Mouse (Mus musculus): ENCODE measurements around the gene Ckmt1.
A peak's percentile ranks its signal among the peaks of the same experiment; 100 is the strongest.
"Not testable (repeated sequence)": the region's sequence is repeated elsewhere in the genome, so short reads cannot be mapped to it uniquely, and the experiment has no call there.

Ckmt1 gene

DNA sequence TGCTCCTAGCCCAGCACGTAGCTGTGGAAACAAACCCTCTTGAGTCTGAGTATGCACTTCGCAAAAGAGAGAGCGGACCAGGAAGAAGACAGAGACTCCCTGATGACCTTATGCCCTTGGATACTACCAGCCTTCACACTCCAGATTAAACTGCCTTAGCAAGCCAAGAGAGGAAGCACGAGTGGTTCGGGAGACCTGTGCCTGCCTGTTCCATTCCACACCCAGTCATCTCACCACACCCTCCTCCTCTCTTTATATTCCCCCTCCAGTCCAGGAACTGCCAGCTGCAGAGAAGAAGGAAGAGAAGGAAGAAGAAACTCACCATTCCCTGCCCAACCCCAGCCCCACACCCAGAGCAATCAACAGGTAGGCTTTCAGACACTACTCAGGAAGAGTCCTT, at the start of gene Ckmt1:
Gene Ckmt1, plus strand, starts transcription at position 221 of the 400 bp plus-strand sequence.
- no peak for DNase-seq (ENCODE audit: low read depth, low spot score)

DNA sequence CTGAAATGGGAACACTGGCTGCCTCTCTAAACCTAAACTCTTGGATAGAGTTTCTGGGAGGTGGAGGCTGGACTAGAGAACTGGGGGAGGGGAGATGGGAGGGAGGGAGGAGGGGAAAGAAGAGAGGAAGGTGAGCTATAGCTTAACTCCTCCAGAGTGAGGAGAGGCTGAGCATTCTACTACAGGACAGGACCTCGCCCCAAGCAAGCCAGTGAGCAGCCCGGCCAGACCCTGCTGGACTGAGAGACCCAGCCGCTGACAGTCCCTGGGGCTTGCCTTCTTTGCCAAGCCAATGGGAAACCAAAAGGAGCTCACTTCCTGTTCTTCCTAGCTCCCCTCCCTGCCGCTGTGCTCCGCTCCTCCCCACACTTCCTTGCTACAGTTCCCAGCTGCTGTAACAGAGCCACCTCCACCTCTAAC, 48.5 kb upstream of the Ckmt1 start:
- DNase-seq (ENCODE audit: low read depth, low spot score) = no peak

- no peak for DNase-seq (ENCODE audit: low read depth, low spot score)
These were observed 41.2 kb upstream of the Ckmt1 start for GRCm38 (mm10) chr2:121316278-121316677.

DNA sequence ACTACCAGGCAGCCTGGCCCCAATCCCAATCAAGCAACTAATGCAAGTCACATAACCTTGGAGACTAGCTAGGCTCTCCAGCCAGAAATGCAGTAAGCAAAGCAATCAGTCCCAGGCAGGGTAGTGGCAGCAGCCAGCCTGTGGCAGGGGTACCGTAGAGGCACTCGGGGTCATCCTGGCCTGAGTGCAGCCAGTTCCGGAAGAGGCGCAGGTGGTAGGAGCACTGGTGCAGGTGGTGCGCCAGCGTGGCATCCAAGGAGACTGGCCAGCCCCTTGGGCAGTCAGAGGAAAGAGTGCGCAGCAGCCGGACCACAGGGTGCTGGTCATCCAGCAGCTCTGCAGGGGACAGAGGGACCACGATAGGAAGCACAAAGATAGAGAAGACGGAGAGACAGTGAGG, 34.5 kb upstream of the Ckmt1 start:
- DNase-seq (ENCODE audit: low read depth, low spot score) = no peak

GRCm38 (mm10) chr2:121323693-121324470, 33.6 kb upstream of the Ckmt1 start:
- DNase-seq (ENCODE audit: low read depth, low spot score) = no peak

GRCm38 (mm10) chr2:121329492-121329891, 28.0 kb upstream of the Ckmt1 start:
- no peak for DNase-seq (ENCODE audit: low read depth, low spot score)

DNA sequence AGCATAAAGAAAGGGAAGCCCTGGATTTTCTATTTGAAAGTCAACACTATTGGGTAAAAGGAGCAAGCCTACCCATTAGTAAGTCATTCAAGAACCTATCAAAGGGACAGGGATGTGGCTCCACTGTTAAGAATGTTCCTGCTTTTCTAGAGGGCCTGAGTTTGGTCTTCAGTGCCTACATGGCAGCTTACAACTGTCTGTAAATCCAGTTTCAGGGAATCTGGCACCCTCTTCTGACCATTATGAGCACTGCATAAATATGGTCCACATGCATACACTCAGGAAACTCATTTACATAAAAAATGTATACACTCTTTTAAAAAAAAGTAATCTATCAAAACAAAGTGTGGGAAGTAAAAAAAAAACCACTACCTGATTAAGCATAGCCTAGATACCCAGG, 18.5 kb upstream of the Ckmt1 start:
- DNase-seq (ENCODE audit: low read depth, low spot score) = peak; percentile 39

DNA sequence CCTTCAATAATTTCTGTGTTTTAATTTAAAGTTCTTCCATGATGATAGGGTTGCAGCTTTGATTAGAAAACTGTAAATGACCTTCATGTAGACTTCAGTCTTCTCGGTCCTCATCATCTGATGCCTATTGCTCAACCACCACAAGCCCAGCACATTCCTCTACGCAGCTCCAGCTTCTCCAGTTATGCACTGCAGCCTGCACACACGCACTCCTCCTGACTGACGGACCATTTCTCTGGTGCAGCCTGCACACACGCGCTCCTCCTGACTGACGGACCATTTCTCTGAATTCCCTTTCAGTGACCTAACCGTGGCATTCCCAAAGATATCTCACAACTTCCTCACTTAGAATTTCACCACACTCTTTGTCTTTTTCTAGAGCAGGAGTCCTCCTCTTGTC, 4.4 kb upstream of the Ckmt1 start:
- DNase-seq (ENCODE audit: low read depth, low spot score) = no peak

- no peak for DNase-seq (ENCODE audit: low read depth, low spot score)
These were observed 3.1 kb upstream of the Ckmt1 start for GRCm38 (mm10) chr2:121354378-121354777.

- DNase-seq (ENCODE audit: low read depth, low spot score) = peak; percentile 95
These were observed 2.5 kb upstream of the Ckmt1 start, which contains the start of gene Ppip5k1 for GRCm38 (mm10) chr2:121354820-121355592. Gene Ppip5k1 (minus strand): TSS chr2:121355396.

- no peak for DNase-seq (ENCODE audit: low read depth, low spot score)
These were observed 447 bp downstream of the Ckmt1 start for GRCm38 (mm10) chr2:121357961-121358360.

DNA sequence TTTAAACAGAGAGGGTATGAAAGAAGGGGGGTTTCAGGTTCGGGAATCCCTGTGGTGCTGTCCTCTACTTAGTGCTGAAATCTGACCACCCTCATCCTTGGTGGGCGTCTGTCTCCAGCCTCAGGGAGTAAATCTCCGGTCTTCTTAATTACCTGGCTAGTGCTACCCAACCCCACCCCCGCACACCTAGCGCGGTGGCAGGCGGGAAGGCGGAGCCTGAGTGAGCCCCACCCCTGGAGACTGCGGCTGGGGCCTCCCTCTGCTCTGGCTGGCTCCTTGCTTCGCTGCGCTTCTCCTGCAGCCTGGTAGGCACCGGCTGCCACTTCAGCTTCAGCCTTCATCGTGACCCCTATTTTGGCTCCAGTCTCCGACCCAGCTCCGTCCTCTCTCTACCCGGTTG, 867 bp downstream of the Ckmt1 start:
- DNase-seq (ENCODE audit: low read depth, low spot score) = peak; percentile 59

- no peak for DNase-seq (ENCODE audit: low read depth, low spot score)
These were observed 1.9 kb downstream of the Ckmt1 start for GRCm38 (mm10) chr2:121359461-121359860.

DNA sequence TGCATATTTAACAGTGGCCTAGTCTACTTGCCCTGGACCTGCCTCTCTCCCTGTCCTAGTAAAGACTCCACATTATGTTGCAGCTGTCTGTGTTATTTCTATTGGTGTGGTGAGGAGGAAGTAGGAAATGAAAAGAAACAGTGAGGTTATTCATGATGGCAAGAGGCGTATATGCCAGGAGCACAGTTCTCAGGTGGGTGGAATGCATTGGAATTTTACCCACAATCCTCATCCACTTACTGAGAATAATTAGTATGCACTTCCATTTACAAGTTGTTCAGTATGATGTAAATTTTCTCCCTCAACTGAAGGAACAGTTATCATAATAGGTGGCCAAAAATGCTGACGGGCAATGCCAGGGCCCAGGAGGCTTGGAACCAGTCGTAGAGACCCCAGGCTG, 6.1 kb downstream of the Ckmt1 start:
- DNase-seq (ENCODE audit: low read depth, low spot score) = no peak

GRCm38 (mm10) chr2:121368831-121369230, 11.3 kb downstream of the Ckmt1 start:
- no peak for DNase-seq (ENCODE audit: low read depth, low spot score)

- DNase-seq (ENCODE audit: low read depth, low spot score) = no peak
These were observed 13.4 kb downstream of the Ckmt1 start for GRCm38 (mm10) chr2:121370921-121371320.

- no peak for DNase-seq (ENCODE audit: low read depth, low spot score)
These were observed 14.8 kb downstream of the Ckmt1 start for GRCm38 (mm10) chr2:121372266-121372665.

DNA sequence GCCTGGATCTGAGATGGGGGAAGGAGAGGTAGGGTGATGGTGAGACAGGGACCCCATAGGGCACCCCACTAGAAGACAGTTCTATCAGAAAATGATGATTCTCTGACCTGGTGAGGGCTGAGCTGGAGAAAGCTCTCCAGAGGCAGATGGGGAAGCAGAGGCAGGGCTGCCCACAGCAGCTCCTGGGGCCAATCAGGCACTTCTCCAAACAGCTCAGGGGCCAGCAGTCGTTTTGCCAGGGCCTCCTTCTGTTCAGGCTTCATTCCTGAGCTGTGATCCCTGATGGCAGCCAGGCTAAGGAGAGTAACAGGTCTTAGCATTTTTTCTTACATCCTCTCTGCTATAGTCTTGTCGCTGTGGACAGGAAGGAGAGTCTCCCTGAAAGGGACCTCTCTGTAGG, 17.3 kb downstream of the Ckmt1 start:
- no peak for DNase-seq (ENCODE audit: low read depth, low spot score)

GRCm38 (mm10) chr2:121386961-121387575, 29.6 kb downstream of the Ckmt1 start, which contains the start of gene Strc:
Gene Strc (minus strand): TSS chr2:121387168.
- not testable (repeated sequence) for DNase-seq (ENCODE audit: low read depth, low spot score)

DNA sequence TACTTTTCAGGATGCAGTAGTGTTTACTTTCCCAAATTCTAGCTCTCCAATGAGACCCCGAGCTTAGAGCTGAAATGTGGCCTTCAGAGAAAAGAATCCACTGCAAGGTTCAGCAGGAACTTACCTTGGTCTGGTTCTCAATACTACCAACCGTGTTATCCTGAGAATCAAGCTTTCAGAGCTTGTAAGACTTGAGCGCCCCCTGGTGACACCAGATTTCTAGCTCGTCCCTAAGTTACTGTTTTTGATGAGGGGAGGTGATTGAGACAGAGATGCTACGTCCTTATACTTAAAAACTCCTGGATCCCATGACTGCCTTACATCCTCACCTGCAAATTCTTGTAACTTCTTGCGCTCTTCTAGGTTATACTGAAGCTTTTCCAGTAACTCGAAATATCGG, 39.1 kb downstream of the Ckmt1 start:
- DNase-seq (ENCODE audit: low read depth, low spot score) = peak; percentile 78

GRCm38 (mm10) chr2:121403296-121403695, 45.8 kb downstream of the Ckmt1 start:
- no peak for DNase-seq (ENCODE audit: low read depth, low spot score)

GRCm38 (mm10) chr2:121408160-121408559, 50.6 kb downstream of the Ckmt1 start:
- DNase-seq (ENCODE audit: low read depth, low spot score) = peak; percentile 76

Data from A20 (cell line).